Comparison of ENCODE assay signal across 15 mouse cellular contexts in genomic region chr15:5278525-5278924, GRCm38 (mm10).
"Had no signal": no experiment of that assay in that cellular context is flagged by ENCODE, and none has a peak within 500 bp of the region (broad histone marks: within the 10 kb centered on the region; RNA-seq: fewer than 3 reads in every experiment).

No protein-coding gene starts in this region.

- H3K9ac ChIP-seq: neural tube, embryonic 13.5 days; neural tube, embryonic 15.5 days; stomach, embryonic 15.5 days had no signal

- H3K27me3 ChIP-seq: neural tube, embryonic 13.5 days; neural tube, embryonic 15.5 days; stomach, embryonic 15.5 days had no signal

- H3K4me2 ChIP-seq: neural tube, embryonic 13.5 days; neural tube, embryonic 15.5 days; stomach, embryonic 15.5 days had no signal

- H3K27ac ChIP-seq: neural tube, embryonic 13.5 days; neural tube, embryonic 15.5 days; stomach, embryonic 15.5 days; stomach, postnatal 0 days had no signal

- H3K9me3 ChIP-seq: neural tube, embryonic 15.5 days; stomach, embryonic 15.5 days had no signal

- H3K4me3 ChIP-seq: neural tube, embryonic 13.5 days; neural tube, embryonic 15.5 days; stomach, embryonic 15.5 days had no signal

- H3K4me1 ChIP-seq: neural tube, embryonic 13.5 days; neural tube, embryonic 15.5 days; stomach, embryonic 15.5 days had no signal

- DNase-seq: retina, postnatal 1 day; right cerebral cortex, adult 18-20 months; right cerebral cortex, postnatal 14 days; right cerebral cortex, postnatal 25 days; right cerebral cortex, postnatal 4 days; spleen, adult 18-20 months; thymus, adult 18-20 months; thymus, adult 2 months; thymus, postnatal 14 days; thymus, postnatal 25 days; thymus, postnatal 36 days had no signal

- H3K36me3 ChIP-seq: neural tube, embryonic 13.5 days; neural tube, embryonic 15.5 days; stomach, embryonic 15.5 days had no signal
